Mouse (Mus musculus): ENCODE data around the gene Slc2a2.

GRCm38 (mm10) chr3:28780511-28780910, 82.8 kb downstream of the Slc2a2 start:
- TF ChIP-seq CTCF (IDR thresholded peaks at IDR 0.05; ENCODE audit: low read depth) (no peak), EP300 (IDR thresholded peaks at IDR 0.05; ENCODE audit: low read depth) (no peak)

All from liver, embryonic 14.5 days (tissue).